Mouse (Mus musculus) MEL (cell line): ENCODE measurements at regions not wholly inside any gene's neighbourhood (a gene's known extent, or its start where the extent isn't known, plus 50 kb on each side); places are given as distances from the start of the nearest gene placed in this dataset.

Experiments
- DNase-seq: peaks from one replicate; pipeline ENCODE4 v3.0.0; 2011; ENCODE audit warnings: low read depth, low spot score
- H3K27ac ChIP-seq: 2 replicates; pipeline ENCODE4 v1.5.1; 2012; ENCODE audit warnings: low read depth, mild to moderate bottlenecking, control low read depth, low read length, moderate library complexity; ENCODE audit not compliant: control insufficient read depth
- H3K27me3 ChIP-seq, 2 experiments: fragments of 150-350 bp in 1 of 2; sonication (generic) in 1 of 2; 2 replicates each; pipeline ENCODE4 v1.6.1; 2012; ENCODE audit warnings: low read length in 2 of 2, mild to moderate bottlenecking in 2 of 2, improper control_type of control experiment in 1 of 2, moderate library complexity in 1 of 2; ENCODE audit not compliant: insufficient read depth in 2 of 2, control insufficient read depth in 1 of 2
- H3K36me3 ChIP-seq, 2 experiments: 2 replicates each; pipeline ENCODE4 v1.6.1; 2012 to 2014; ENCODE audit warnings: low read length in 2 of 2, improper control_type of control experiment in 1 of 2, inconsistent platforms in 1 of 2, mild to moderate bottlenecking in 1 of 2; ENCODE audit not compliant: insufficient read depth in 2 of 2, control insufficient read depth in 1 of 2
- H3K4me1 ChIP-seq, 2 experiments: fragments of 150-350 bp in 1 of 2; sonication (generic) in 1 of 2; 2 replicates each; pipeline ENCODE4 v1.6.1; 2012; ENCODE audit warnings: low read length in 2 of 2, improper control_type of control experiment in 1 of 2, mild to moderate bottlenecking in 1 of 2; ENCODE audit not compliant: insufficient read depth in 2 of 2, control insufficient read depth in 1 of 2
- H3K4me3 ChIP-seq, 2 experiments: fragments of 150-350 bp in 1 of 2; sonication (generic) in 1 of 2; 2 replicates each; pipeline ENCODE4 v1.5.1; 2012; ENCODE audit warnings: low read depth in 2 of 2, low read length in 2 of 2, mild to moderate bottlenecking in 2 of 2, moderate library complexity in 2 of 2, control low read depth in 1 of 2, improper control_type of control experiment in 1 of 2; ENCODE audit not compliant: control insufficient read depth in 1 of 2, insufficient read depth in 1 of 2
- H3K79me2 ChIP-seq: 2 replicates; pipeline ENCODE4 v1.6.1; 2012; ENCODE audit warnings: mild to moderate bottlenecking, low read length, moderate library complexity; ENCODE audit not compliant: control insufficient read depth, poor library complexity, insufficient read depth
- H3K9ac ChIP-seq: 2 replicates; pipeline ENCODE4 v1.6.1; 2012; ENCODE audit warnings: low read depth, mild to moderate bottlenecking, control low read depth, low read length, moderate library complexity; ENCODE audit not compliant: control insufficient read depth, poor library complexity, severe bottlenecking
- H3K9me3 ChIP-seq: fragments of 150-350 bp; sonication (generic); replicated peaks from 2 replicates; pipeline ENCODE4 v1.6.1; 2012; ENCODE audit warnings: mild to moderate bottlenecking, low read length, improper control_type of control experiment, moderate library complexity; ENCODE audit not compliant: insufficient read depth
- BHLHE40 ChIP-seq: IDR thresholded peaks from 2 replicates; pipeline ENCODE4 v1.6.1; 2012; ENCODE audit warnings: low read depth, mild to moderate bottlenecking, inconsistent platforms, low read length, improper control_type of control experiment, borderline replicate concordance
- CHD2 ChIP-seq: IDR thresholded peaks from 2 replicates; pipeline ENCODE4 v1.6.1; 2011; ENCODE audit warnings: low read length, improper control_type of control experiment
- CTCF ChIP-seq, 3 experiments: IDR thresholded peaks in 2 of 3; conservative IDR thresholded peaks in 1 of 3; 2 replicates each; pipeline ENCODE4 v1.5.1; 2011 to 2012; ENCODE audit warnings: low read length in 3 of 3, low read depth in 2 of 3, mild to moderate bottlenecking in 2 of 3, improper control_type of control experiment in 1 of 3, inconsistent platforms in 1 of 3, mixed read lengths in 1 of 3, moderate library complexity in 1 of 3; ENCODE audit not compliant: control insufficient read depth in 1 of 3, insufficient read depth in 1 of 3, poor library complexity in 1 of 3, severe bottlenecking in 1 of 3
- HCFC1 ChIP-seq: IDR thresholded peaks from 2 replicates; pipeline ENCODE4 v1.6.1; 2012; ENCODE audit warnings: low read depth, mild to moderate bottlenecking, inconsistent platforms, low read length, improper control_type of control experiment, moderate library complexity
- JUND ChIP-seq: IDR thresholded peaks from 2 replicates; pipeline ENCODE4 v1.6.1; 2011; ENCODE audit warnings: low read depth, mild to moderate bottlenecking, improper control_type of control experiment, low read length
- MAFK ChIP-seq: IDR thresholded peaks from 2 replicates; pipeline ENCODE4 v1.6.1; 2011; ENCODE audit warnings: low read depth, mild to moderate bottlenecking, low read length, improper control_type of control experiment, borderline replicate concordance
- MAX ChIP-seq: IDR thresholded peaks from 2 replicates; pipeline ENCODE4 v1.6.1; 2011; ENCODE audit warnings: low read length, improper control_type of control experiment
- MAZ ChIP-seq: IDR thresholded peaks from 2 replicates; pipeline ENCODE4 v1.6.1; 2012; ENCODE audit warnings: low read depth, mild to moderate bottlenecking, inconsistent platforms, low read length, improper control_type of control experiment
- MXI1 ChIP-seq: IDR thresholded peaks from 2 replicates; pipeline ENCODE4 v1.6.1; 2011; ENCODE audit warnings: mild to moderate bottlenecking, low read depth, low read length, improper control_type of control experiment
- MYC ChIP-seq: IDR thresholded peaks from 2 replicates; pipeline ENCODE4 v1.6.1; 2011; ENCODE audit warnings: low read depth, mild to moderate bottlenecking, low read length, improper control_type of control experiment, moderate library complexity
- NELFE ChIP-seq: IDR thresholded peaks from 2 replicates; pipeline ENCODE4 v1.6.1; 2011; ENCODE audit warnings: low read depth, low read length, improper control_type of control experiment
- NRF1 ChIP-seq: IDR thresholded peaks from 2 replicates; pipeline ENCODE4 v1.6.1; 2014; ENCODE audit warnings: low read depth, mild to moderate bottlenecking, inconsistent platforms, low read length, improper control_type of control experiment, moderate library complexity; ENCODE audit not compliant: poor library complexity, insufficient read depth, severe bottlenecking
- POLR2AphosphoS5 ChIP-seq: IDR thresholded peaks from 2 replicates; pipeline ENCODE4 v1.6.1; 2012; ENCODE audit warnings: low read depth, borderline replicate concordance, mild to moderate bottlenecking, inconsistent platforms, low read length, moderate library complexity, mixed read lengths
- SMC3 ChIP-seq: IDR thresholded peaks from 2 replicates; pipeline ENCODE4 v1.6.1; 2011; ENCODE audit warnings: low read depth, low read length, improper control_type of control experiment
- TCF12 ChIP-seq: IDR thresholded peaks from 2 replicates; pipeline ENCODE4 v1.6.1; 2014; ENCODE audit warnings: low read depth, mild to moderate bottlenecking, inconsistent platforms, low read length, improper control_type of control experiment, moderate library complexity
- USF1 ChIP-seq: IDR thresholded peaks from 2 replicates; pipeline ENCODE4 v1.6.1; 2014; ENCODE audit warnings: low read depth, mild to moderate bottlenecking, inconsistent platforms, low read length, improper control_type of control experiment, moderate library complexity
- USF2 ChIP-seq, 2 experiments: IDR thresholded peaks; 2 replicates each; pipeline ENCODE4 v1.6.1; 2011 to 2012; ENCODE audit warnings: improper control_type of control experiment in 2 of 2, low read length in 2 of 2, borderline replicate concordance in 1 of 2, inconsistent platforms in 1 of 2, low read depth in 1 of 2, mild to moderate bottlenecking in 1 of 2; ENCODE audit not compliant: insufficient read depth in 1 of 2
- ZMIZ1 ChIP-seq: IDR thresholded peaks from 2 replicates; pipeline ENCODE4 v1.6.1; 2012; ENCODE audit warnings: low read depth, mild to moderate bottlenecking, inconsistent platforms, low read length, improper control_type of control experiment, moderate library complexity
- ZNF384 ChIP-seq: IDR thresholded peaks from 2 replicates; pipeline ENCODE4 v1.6.1; 2012; ENCODE audit warnings: low read depth, mild to moderate bottlenecking, inconsistent platforms, low read length, improper control_type of control experiment

GRCm38 (mm10) chr4:75884371-75884770, 606.3 kb upstream of the Dmac1 start:
- Histone ChIP-seq H3K9me3 (no peaks in the 10 kb centered on the region), H3K4me3 (no peak overlapping the region), H3K27me3 (no peaks in the 10 kb centered on the region), H3K9ac (no peak overlapping the region), H3K4me1 (no peaks in the 10 kb centered on the region), H3K36me3 (no peaks in the 10 kb centered on the region), H3K79me2 (no peaks in the 10 kb centered on the region), H3K27ac (no peak overlapping the region)
- TF ChIP-seq CHD2, result no peak
- TF ChIP-seq TCF12, result no peak
- TF ChIP-seq POLR2AphosphoS5, result no peak
- no peak for TF ChIP-seq CTCF (IDR thresholded peaks at IDR 0.05 in 2 of 3, conservative IDR thresholded peaks at IDR 0.05 in 1 of 3; ENCODE audit: control insufficient read depth in 1 of 3, insufficient read depth in 1 of 3, low read depth in 2 of 3, low read length in 3 of 3, poor library complexity in 1 of 3, severe bottlenecking in 1 of 3)
- TF ChIP-seq USF2 (IDR thresholded peaks at IDR 0.05; ENCODE audit: borderline replicate concordance in 1 of 2, insufficient read depth in 1 of 2, low read depth in 1 of 2, low read length in 2 of 2), result no peak
- no peak for TF ChIP-seq NRF1
- TF ChIP-seq USF1, result no peak
- TF ChIP-seq JUND, result no peak
- TF ChIP-seq BHLHE40, result no peak
- no peak for TF ChIP-seq ZMIZ1
- no peak for TF ChIP-seq SMC3
- TF ChIP-seq MXI1, result no peak
- no peak for TF ChIP-seq MYC
- DNase-seq, result no peak

GRCm38 (mm10) chr4:75869771-75870170, 591.7 kb upstream of the Dmac1 start:
- Histone ChIP-seq H3K27ac (no peak overlapping the region), H3K9ac (no peak overlapping the region), H3K36me3 (no peaks in the 10 kb centered on the region), H3K9me3 (no peaks in the 10 kb centered on the region), H3K4me3 (no peak overlapping the region), H3K4me1 (no peaks in the 10 kb centered on the region), H3K27me3 (no peaks in the 10 kb centered on the region), H3K79me2 (no peaks in the 10 kb centered on the region)
- TF ChIP-seq MAFK, result no peak
- no peak for TF ChIP-seq MAZ
- no peak for TF ChIP-seq ZNF384
- TF ChIP-seq MAX, result no peak
- TF ChIP-seq HCFC1, result no peak
- TF ChIP-seq CTCF (IDR thresholded peaks at IDR 0.05 in 2 of 3, conservative IDR thresholded peaks at IDR 0.05 in 1 of 3; ENCODE audit: control insufficient read depth in 1 of 3, insufficient read depth in 1 of 3, low read depth in 2 of 3, low read length in 3 of 3, poor library complexity in 1 of 3, severe bottlenecking in 1 of 3), result no peak
- TF ChIP-seq NELFE, result no peak
- no peak for TF ChIP-seq NRF1
- TF ChIP-seq USF1, result no peak
- TF ChIP-seq CHD2, result no peak
- DNase-seq, result no peak
